Mouse (Mus musculus) ES-E14 (cell line): ENCODE measurements around the gene Osbpl8. TPM values are rescaled to one million over a fixed set of nuclear protein-coding genes. Genes with fewer than 3 reads are reported as not detected.

ENCODE experiments used
- DNase-seq: peaks from one replicate; pipeline ENCODE4 v3.0.0-alpha.2; 2013; ENCODE audit warnings: low read depth, low spot score
- H3K27ac ChIP-seq: 2 replicates; pipeline ENCODE4 v1.5.1; 2012; ENCODE audit warnings: low read depth, mild to moderate bottlenecking, low read length, moderate library complexity, mixed read lengths; ENCODE audit not compliant: poor library complexity, insufficient read depth, severe bottlenecking
- H3K36me3 ChIP-seq: 2 replicates; pipeline ENCODE4 v1.6.1; 2012; ENCODE audit warnings: mild to moderate bottlenecking, low read length, moderate library complexity, mixed read lengths; ENCODE audit not compliant: control insufficient read depth, poor library complexity, insufficient read depth, severe bottlenecking
- H3K4me1 ChIP-seq, 2 experiments: fragments of 150-350 bp in 1 of 2; sonication (generic) in 1 of 2; 2 replicates each; pipeline ENCODE4 v1.6.1; 2012; ENCODE audit warnings: low read length in 2 of 2, mild to moderate bottlenecking in 1 of 2, mixed read lengths in 1 of 2; ENCODE audit not compliant: control insufficient read depth in 2 of 2, insufficient read depth in 2 of 2, poor library complexity in 1 of 2
- H3K4me3 ChIP-seq, 2 experiments: fragments of 150-350 bp in 1 of 2; sonication (generic) in 1 of 2; 2 replicates each; pipeline ENCODE4 v1.5.1; 2012; ENCODE audit warnings: low read length in 2 of 2, low read depth in 1 of 2, mild to moderate bottlenecking in 1 of 2, mixed read lengths in 1 of 2; ENCODE audit not compliant: insufficient read depth in 1 of 2, poor library complexity in 1 of 2, severe bottlenecking in 1 of 2
- H3K9ac ChIP-seq: 2 replicates; pipeline ENCODE4 v1.6.1; 2012; ENCODE audit warnings: low read depth, mild to moderate bottlenecking, low read length, mixed read lengths; ENCODE audit not compliant: poor library complexity, insufficient read depth, severe bottlenecking
- H3K9me3 ChIP-seq: fragments of 150-350 bp; sonication (generic); 2 replicates; pipeline ENCODE4 v1.6.1; 2012; ENCODE audit warnings: low read depth, mild to moderate bottlenecking, low read length; ENCODE audit not compliant: control insufficient read depth, insufficient read depth
- CHD2 ChIP-seq: IDR thresholded peaks from 2 replicates; pipeline ENCODE4 v1.6.1; 2014; ENCODE audit warnings: mild to moderate bottlenecking, low read depth, low read length, inconsistent platforms
- HCFC1 ChIP-seq: IDR thresholded peaks from 2 replicates; pipeline ENCODE4 v1.6.1; 2012; ENCODE audit warnings: low read length, inconsistent platforms, borderline replicate concordance; ENCODE audit not compliant: insufficient read depth
- MAFK ChIP-seq: IDR thresholded peaks from 2 replicates; pipeline ENCODE4 v1.6.1; 2014; ENCODE audit warnings: mild to moderate bottlenecking, low read depth, low read length, inconsistent platforms; ENCODE audit not compliant: insufficient read depth
- ZC3H11A ChIP-seq: IDR thresholded peaks from 2 replicates; pipeline ENCODE4 v1.6.1; 2012; ENCODE audit warnings: low read depth, mild to moderate bottlenecking, inconsistent platforms, low read length, borderline replicate concordance
- ZNF384 ChIP-seq: IDR thresholded peaks from 2 replicates; pipeline ENCODE4 v1.6.1; 2012; ENCODE audit warnings: low read depth, low read length, inconsistent platforms
- in situ Hi-C, 2 experiments: fragments of 600-800 bp; cut with MboI; formaldehyde crosslinking; loops; one replicate each; pipeline ENCODE4 v1.15.1; 2025; ENCODE audit warnings: low sequenced_read_pairs in 2 of 2, inconsistent platforms in 1 of 2; ENCODE audit not compliant: unreplicated experiment in 2 of 2
- total RNA-seq: library from RNA; depleted of rRNA; stranded (reverse); fragments of 300-350 nt; gene quantifications from 2 replicates; pipeline ENCODE4 v1.2.3, GENCODE M21; 2012

The Osbpl8 gene
- total RNA-seq, 1 experiment = 20.7 TPM

DNA sequence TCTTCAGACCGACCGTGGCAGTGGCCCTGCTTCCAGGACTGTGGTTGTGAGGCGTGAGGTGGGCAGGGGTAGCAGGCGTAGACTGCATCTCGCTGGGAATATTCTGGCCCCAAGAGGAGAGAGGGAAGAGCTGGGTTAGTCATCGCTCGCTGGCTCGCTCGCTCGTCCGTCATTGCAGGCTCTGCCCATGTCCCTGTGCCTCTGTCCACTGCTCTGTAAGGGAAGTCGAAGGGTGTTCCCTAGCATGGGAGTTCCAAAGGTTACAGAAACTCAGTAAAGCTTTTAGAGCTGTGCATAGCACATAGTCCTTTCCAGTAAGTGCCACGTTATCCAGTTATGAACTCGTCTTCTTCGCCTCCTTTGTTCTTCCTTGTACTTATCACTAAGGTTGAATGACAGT is 107.1 kb downstream of the Osbpl8 start:
- in situ Hi-C loops = no loop called here
- H3K4me3 ChIP-seq = no peak overlapping the region
- H3K4me1 ChIP-seq = no peaks in the 10 kb centered on the region
- DNase-seq = no peak
- H3K9ac ChIP-seq = no peak overlapping the region
- no peaks in the 10 kb centered on the region for H3K9me3 ChIP-seq
- H3K27ac ChIP-seq = no peak overlapping the region
- TF ChIP-seq MAFK = no peak
- TF ChIP-seq ZC3H11A = no peak
- no peak for TF ChIP-seq ZNF384
- no peak for TF ChIP-seq HCFC1
- no peak for TF ChIP-seq CHD2
- peaks cover 3% of the 10 kb centered on the region; the same call in 1 of the 2 replicates for H3K36me3 ChIP-seq

GRCm38 (mm10) chr10:111272905-111273304 is 108.4 kb downstream of the Osbpl8 start:
- Histone ChIP-seq H3K9ac (no peak overlapping the region), H3K4me1 (no peaks in the 10 kb centered on the region), H3K4me3 (no peak overlapping the region), H3K9me3 (no peaks in the 10 kb centered on the region), H3K27ac (no peak overlapping the region), H3K36me3 (peaks cover 3% of the 10 kb centered on the region; the same call in 1 of the 2 replicates)
- DNase-seq = no peak
- TF ChIP-seq ZC3H11A (no peak), HCFC1 (no peak), MAFK (no peak), ZNF384 (no peak), CHD2 (no peak)
- in situ Hi-C loops = no loop called here

DNA sequence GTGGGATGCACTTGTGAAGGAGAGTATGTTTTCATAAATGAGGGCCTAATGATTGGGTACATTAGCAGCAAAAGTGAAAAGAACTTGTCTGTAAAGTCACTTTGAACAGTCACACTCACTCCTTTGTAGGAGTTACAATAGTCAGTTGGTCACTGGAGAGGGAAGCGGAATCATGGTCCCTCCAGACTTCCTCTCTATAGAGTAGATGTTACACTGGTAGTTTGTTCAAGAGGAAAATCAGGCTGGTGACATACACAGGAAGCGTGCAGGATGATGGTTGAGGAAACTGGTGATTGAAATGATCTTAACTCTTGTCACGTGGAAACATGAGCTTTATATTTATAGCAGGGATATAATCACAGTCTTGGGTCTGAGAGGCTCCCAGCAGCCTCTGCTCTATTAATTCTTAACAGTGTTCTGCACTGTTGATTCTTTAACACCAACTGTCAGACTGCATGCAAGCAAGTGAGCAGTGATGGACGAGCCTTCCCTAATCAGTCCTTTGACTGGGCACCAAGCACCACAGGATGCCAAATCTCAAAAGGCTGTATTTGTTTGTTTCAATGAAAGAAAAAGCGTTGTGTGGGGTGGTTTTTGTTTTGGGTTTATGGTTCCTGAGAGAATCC is 109.0 kb downstream of the Osbpl8 start:
- DNase-seq = no peak
- peaks cover 3% of the 10 kb centered on the region; the same call in 1 of the 2 replicates for H3K36me3 ChIP-seq
- H3K27ac ChIP-seq = no peak overlapping the region
- no peak overlapping the region for H3K4me3 ChIP-seq
- H3K9me3 ChIP-seq = no peaks in the 10 kb centered on the region
- H3K4me1 ChIP-seq = no peaks in the 10 kb centered on the region
- in situ Hi-C loops = no loop called here
- TF ChIP-seq MAFK (no peak), HCFC1 (no peak), ZNF384 (no peak), ZC3H11A (no peak), CHD2 (no peak)
- H3K9ac ChIP-seq = no peak overlapping the region

DNA sequence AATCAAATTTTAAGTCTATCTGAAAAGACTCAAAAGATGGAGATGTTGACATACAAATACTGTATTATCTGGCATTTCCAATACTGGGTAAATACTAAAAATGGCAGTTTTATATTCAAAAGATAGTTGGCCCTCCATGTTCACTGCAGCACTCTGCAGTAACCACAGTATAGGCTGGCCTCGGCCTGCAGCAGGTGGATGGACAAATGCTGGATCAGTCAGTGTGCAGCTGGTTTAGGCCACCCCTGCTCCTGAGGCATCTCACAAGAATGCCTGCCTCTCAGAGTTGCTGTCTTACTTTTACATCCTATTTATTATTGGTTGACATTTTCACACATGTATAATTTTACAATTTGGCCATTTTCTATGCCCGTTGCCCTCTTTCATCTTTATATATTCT is 111.3 kb downstream of the Osbpl8 start:
- H3K36me3 ChIP-seq = peaks cover 3% of the 10 kb centered on the region; the same call in 1 of the 2 replicates
- H3K4me3 ChIP-seq = no peak overlapping the region
- H3K9ac ChIP-seq = no peak overlapping the region
- DNase-seq = no peak
- no peaks in the 10 kb centered on the region for H3K4me1 ChIP-seq
- TF ChIP-seq HCFC1 = no peak
- TF ChIP-seq ZNF384 = no peak
- no peak for TF ChIP-seq MAFK
- TF ChIP-seq ZC3H11A = no peak
- no peak for TF ChIP-seq CHD2
- no peaks in the 10 kb centered on the region for H3K9me3 ChIP-seq
- in situ Hi-C loops = no loop called here
- H3K27ac ChIP-seq = no peak overlapping the region

DNA sequence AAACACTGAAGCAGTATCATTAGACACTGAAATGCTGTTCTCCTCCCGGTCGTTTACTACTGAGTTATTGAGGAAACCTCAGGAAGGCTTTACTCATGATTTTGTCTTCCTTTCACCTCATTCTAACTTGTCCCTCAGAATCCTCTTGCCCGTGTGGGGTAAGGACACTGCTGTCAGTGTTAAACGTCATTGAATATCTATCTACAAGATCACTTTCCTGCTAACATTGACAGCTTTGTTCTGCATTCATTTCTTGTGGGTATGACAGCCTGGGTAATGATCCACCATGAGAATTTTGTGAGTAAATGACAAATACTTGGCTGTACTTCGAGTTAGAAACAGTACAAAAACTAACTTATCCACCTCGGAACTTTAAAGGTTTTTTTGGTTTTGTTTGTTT is 133.1 kb downstream of the Osbpl8 start:
- Histone ChIP-seq H3K9ac (no peak overlapping the region), H3K36me3 (no peaks in the 10 kb centered on the region; the same call in 1 of the 2 replicates), H3K4me1 (no peaks in the 10 kb centered on the region), H3K27ac (no peak overlapping the region), H3K9me3 (no peaks in the 10 kb centered on the region), H3K4me3 (peak overlapping the region in 1 of 2 experiments; percentile 88; a peak in 3 of 4 replicates)
- in situ Hi-C loops = no loop called here
- TF ChIP-seq MAFK (no peak), CHD2 (no peak), ZC3H11A (no peak), HCFC1 (no peak), ZNF384 (no peak)
- no peak for DNase-seq
